Mouse (Mus musculus) lung, postnatal 0 days (tissue): ENCODE measurements around the gene Tmem45b. TPM values are rescaled to one million over a fixed set of nuclear protein-coding genes. Genes with fewer than 3 reads are reported as not detected.
"Not testable (repeated sequence)": the region's sequence is repeated elsewhere in the genome, so short reads cannot be mapped to it uniquely, and the experiment has no call there.

ENCODE experiments used
- ATAC-seq: fragments of 200-750 bp; cut with Nextera tagmentation; 2 replicates; pipeline ENCODE4 v1.8.0; 2017; ENCODE audit warnings: moderate library complexity
- DNase-seq: peaks from one replicate; pipeline ENCODE4 v3.0.0-alpha.2; 2016; ENCODE audit warnings: low spot score
- H3K27ac ChIP-seq: fragments of 300-500 bp; sonication (generic); 2 replicates; pipeline ENCODE4 v1.5.1; 2014; ENCODE audit warnings: antibody characterized with exemption, mild to moderate bottlenecking, low read length, mixed read lengths
- H3K27me3 ChIP-seq: fragments of 300-500 bp; sonication (generic); replicated peaks from 2 replicates; pipeline ENCODE4 v1.6.1; 2014; ENCODE audit warnings: low read length, mixed read lengths; ENCODE audit not compliant: insufficient read depth
- H3K36me3 ChIP-seq: fragments of 300-500 bp; sonication (generic); 2 replicates; pipeline ENCODE4 v1.6.1; 2014; ENCODE audit warnings: low read length, mixed read lengths; ENCODE audit not compliant: insufficient read depth
- H3K4me1 ChIP-seq: fragments of 300-500 bp; sonication (generic); 2 replicates; pipeline ENCODE4 v1.6.1; 2014; ENCODE audit warnings: antibody characterized with exemption, low read depth, low read length, mixed read lengths; ENCODE audit not compliant: insufficient read depth
- H3K4me2 ChIP-seq: fragments of 300-500 bp; sonication (generic); replicated peaks from 2 replicates; pipeline ENCODE4 v1.6.1; 2014; ENCODE audit warnings: low read depth, mild to moderate bottlenecking, low read length, moderate library complexity, mixed read lengths
- H3K4me3 ChIP-seq: fragments of 300-500 bp; sonication (generic); 2 replicates; pipeline ENCODE4 v1.5.1; 2014; ENCODE audit warnings: low read depth, low read length
- H3K9ac ChIP-seq: fragments of 300-500 bp; sonication (generic); replicated peaks from 2 replicates; pipeline ENCODE4 v1.6.1; 2014; ENCODE audit warnings: low read depth, mild to moderate bottlenecking
- H3K9me3 ChIP-seq: fragments of 300-500 bp; sonication (generic); 2 replicates; pipeline ENCODE4 v1.6.1; 2016; ENCODE audit warnings: low read length, mixed read lengths
- CTCF ChIP-seq: IDR thresholded peaks from 2 replicates; pipeline ENCODE4 v1.5.1; 2016; ENCODE audit warnings: antibody characterized with exemption, mild to moderate bottlenecking
- EP300 ChIP-seq: IDR thresholded peaks from 2 replicates; pipeline ENCODE4 v1.6.1; 2016; ENCODE audit warnings: antibody characterized with exemption, mild to moderate bottlenecking, control low read depth
- WGBS: fragments of 180-500 bp; shearing (Covaris S2); extraction: QIAGEN DNeasy Blood & Tissue Kit; methylation state at CpG from one replicate; pipeline ENCODE4 v1.1.7; 2014; 5-methylcytosine and 5-hydroxymethylcytosine counted together
- polyA plus RNA-seq: library from polyadenylated mRNA; unstranded; fragments of >200 nt; fragmentation: Nextera tagmentation; extraction: Ambion mirVana; gene quantifications from 2 replicates; pipeline ENCODE4 v1.2.1, GENCODE M21; 2015

Gene Tmem45b
- polyA plus RNA-seq = 0.20 TPM in 1 of 2 replicates, not detected in the other

DNA sequence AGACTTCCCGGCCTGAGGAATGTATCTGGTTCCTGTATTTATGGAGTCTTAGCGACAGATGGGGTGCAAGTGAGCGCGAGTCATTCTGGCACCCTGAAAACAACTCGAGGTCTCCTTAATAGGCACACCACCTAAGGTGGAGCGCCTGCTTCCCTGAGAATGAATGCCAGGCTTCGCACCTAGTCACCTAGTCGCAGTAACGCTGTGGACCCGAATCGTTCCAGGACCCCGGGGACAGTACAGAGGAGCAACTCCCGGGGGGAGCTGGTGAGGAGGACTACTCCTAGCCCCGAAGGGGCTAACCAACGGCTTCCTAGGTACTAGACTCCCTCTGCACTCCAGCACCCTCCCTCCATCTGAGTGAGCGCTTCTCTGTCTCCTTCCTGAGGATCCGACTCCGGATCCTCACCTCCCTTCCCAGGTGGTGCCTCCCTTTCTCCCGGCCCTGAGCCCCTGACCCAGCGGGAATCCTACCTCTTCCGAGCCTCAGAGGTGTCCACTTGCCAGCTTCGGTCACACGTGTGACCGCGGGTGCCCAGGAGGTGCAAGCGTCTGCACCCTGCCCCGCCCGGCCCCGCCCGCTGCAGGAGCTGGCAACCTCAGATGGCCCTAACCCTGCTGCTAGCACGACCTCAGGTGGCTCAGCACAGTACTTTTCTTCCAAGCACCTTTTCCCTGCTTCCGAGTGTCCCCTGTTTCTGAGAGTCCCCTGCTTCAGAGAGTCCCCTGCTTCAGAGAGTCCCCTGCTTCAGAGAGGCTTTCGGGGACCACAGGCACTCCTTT is at the start of gene Tmem45b:
Gene Tmem45b, minus strand, starts transcription at position 771 of the 783 bp plus-strand sequence.
- Histone ChIP-seq H3K36me3 (no peaks in the 10 kb centered on the region), H3K4me1 (no peaks in the 10 kb centered on the region), H3K27ac (no peak within 1 kb of the TSS), H3K9me3 (no peaks in the 10 kb centered on the region), H3K27me3 (0 out of 2 replicates have a peak, but pooled peaks cover 6% of the 10 kb centered on the region), H3K4me2 (peak within 1 kb of the TSS; percentile 37; the same call in 1 of the 2 replicates), H3K4me3 (no peak within 1 kb of the TSS), H3K9ac (no peak within 1 kb of the TSS)
- 4% methylated on average over 33 of the region's 33 CpGs for WGBS
- ATAC-seq (no peak), DNase-seq (no peak)
- no peak for TF ChIP-seq CTCF
- no peak for TF ChIP-seq EP300

- TF ChIP-seq CTCF (no peak), EP300 (no peak)
Observed at GRCm38 (mm10) chr9:31508189-31508588, 43.9 kb upstream of the Tmem45b start.

DNA sequence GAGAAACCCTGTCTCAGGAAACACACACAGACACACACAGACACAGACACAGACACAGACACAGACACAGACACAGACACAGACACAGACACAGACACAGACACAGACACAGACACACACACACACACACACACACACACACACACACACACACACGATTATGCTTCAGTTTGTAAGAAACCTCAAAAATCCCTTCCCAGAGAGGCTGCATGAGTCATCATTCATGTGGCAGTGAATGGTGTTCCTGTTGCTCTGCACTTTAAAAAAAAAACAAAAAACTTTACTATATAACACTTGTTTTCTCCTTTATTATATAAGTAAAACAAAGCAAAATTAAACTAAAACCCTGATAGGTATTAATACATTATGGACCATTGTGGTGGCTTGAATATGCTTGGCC is 37.0 kb upstream of the Tmem45b start:
- H3K4me1 ChIP-seq, ATAC-seq, H3K27me3 ChIP-seq, DNase-seq, H3K4me3 ChIP-seq, H3K9ac ChIP-seq, H3K4me2 ChIP-seq, H3K36me3 ChIP-seq, H3K9me3 ChIP-seq, H3K27ac ChIP-seq: not testable (repeated sequence)
- 67% methylated on average over 1 of the region's 1 CpGs for WGBS

More at GRCm38 (mm10) chr9:31508189-31508588, 43.9 kb upstream of the Tmem45b start:
- no peaks in the 10 kb centered on the region for H3K36me3 ChIP-seq
- DNase-seq = no peak
- no peak overlapping the region for H3K4me2 ChIP-seq
- no peak overlapping the region for H3K4me3 ChIP-seq
- no peaks in the 10 kb centered on the region for H3K27me3 ChIP-seq
- 62% methylated on average over 3 of the region's 3 CpGs for WGBS
- H3K27ac ChIP-seq = no peak overlapping the region
- ATAC-seq = no peak
- H3K9me3 ChIP-seq = no peaks in the 10 kb centered on the region
- H3K4me1 ChIP-seq = no peaks in the 10 kb centered on the region
- H3K9ac ChIP-seq = no peak overlapping the region

DNA sequence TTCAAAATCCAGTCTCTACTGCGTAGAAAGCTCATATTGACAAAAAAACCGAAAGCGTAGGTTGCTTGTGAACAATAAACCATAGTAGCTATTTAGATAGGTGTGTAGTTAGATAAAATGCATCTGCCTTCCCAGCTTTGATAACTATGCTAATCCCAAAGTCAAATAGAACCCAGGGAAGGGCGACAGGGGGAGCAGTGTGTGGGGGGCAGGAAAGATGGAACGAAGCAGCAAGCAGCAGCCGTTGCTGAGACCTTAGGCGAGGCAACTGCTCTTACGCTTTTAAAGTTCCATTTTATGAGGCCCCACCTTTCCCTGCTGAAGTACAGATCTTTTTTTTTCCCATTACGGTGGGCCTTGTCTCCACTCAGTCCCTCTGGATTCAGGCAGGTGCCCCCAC is 1.1 kb downstream of the Tmem45b start:
- no peak overlapping the region for H3K4me2 ChIP-seq
- TF ChIP-seq CTCF = no peak
- no peak for TF ChIP-seq EP300
- no peak overlapping the region for H3K27ac ChIP-seq
- H3K4me3 ChIP-seq = no peak overlapping the region
- H3K4me1 ChIP-seq = no peaks in the 10 kb centered on the region
- H3K27me3 ChIP-seq = 0 out of 2 replicates have a peak, but pooled peaks cover 6% of the 10 kb centered on the region
- 37% methylated on average over 9 of the region's 9 CpGs for WGBS
- no peaks in the 10 kb centered on the region for H3K9me3 ChIP-seq
- ATAC-seq (no peak), DNase-seq (no peak)
- H3K9ac ChIP-seq = no peak overlapping the region
- H3K36me3 ChIP-seq = no peaks in the 10 kb centered on the region

DNA sequence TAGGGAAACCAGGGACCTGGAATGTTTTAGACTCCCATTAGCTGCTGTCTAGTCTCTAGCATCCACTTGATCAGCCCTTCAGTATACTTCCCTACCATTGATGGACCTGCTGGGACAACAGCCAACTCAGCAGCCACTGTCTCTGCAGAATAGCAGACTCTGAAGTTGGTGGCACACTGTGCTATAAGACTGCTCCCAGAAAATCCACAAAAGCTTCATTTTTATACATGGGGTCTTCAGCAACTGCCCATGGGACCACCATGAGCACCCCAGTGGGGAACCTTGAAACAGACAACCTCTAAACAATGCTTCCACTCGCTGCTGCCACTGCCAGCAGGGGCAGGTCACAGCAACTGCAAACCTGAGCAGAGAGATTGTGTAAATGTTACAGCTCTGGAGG is 9.9 kb downstream of the Tmem45b start:
- DNase-seq (no peak), ATAC-seq (no peak)
- Histone ChIP-seq H3K9me3 (no peaks in the 10 kb centered on the region), H3K27me3 (no peaks in the 10 kb centered on the region), H3K9ac (no peak overlapping the region), H3K4me2 (no peak overlapping the region), H3K27ac (no peak overlapping the region), H3K4me1 (no peaks in the 10 kb centered on the region), H3K4me3 (no peak overlapping the region), H3K36me3 (no peaks in the 10 kb centered on the region)
- 50% methylated on average over 1 of the region's 1 CpGs for WGBS
- no peak for TF ChIP-seq CTCF
- TF ChIP-seq EP300 = no peak

GRCm38 (mm10) chr9:31452166-31452565 is 12.1 kb downstream of the Tmem45b start:
- DNase-seq (no peak), ATAC-seq (no peak)

More at GRCm38 (mm10) chr9:31452166-31452565, 12.1 kb downstream of the Tmem45b start:
- H3K4me3 ChIP-seq = no peak overlapping the region
- TF ChIP-seq EP300 (no peak), CTCF (no peak)
- H3K36me3 ChIP-seq = no peaks in the 10 kb centered on the region
- H3K4me2 ChIP-seq = no peak overlapping the region
- no peaks in the 10 kb centered on the region for H3K27me3 ChIP-seq
- 49% methylated on average over 10 of the region's 10 CpGs for WGBS
- no peak overlapping the region for H3K27ac ChIP-seq
- no peaks in the 10 kb centered on the region for H3K4me1 ChIP-seq
- H3K9me3 ChIP-seq = no peaks in the 10 kb centered on the region
- H3K9ac ChIP-seq = no peak overlapping the region
